Mouse (Mus musculus): ENCODE results near the gene Myo15. TPM values are rescaled to one million over a fixed set of nuclear protein-coding genes. Genes with fewer than 3 reads are reported as not detected.
"Not testable (repeated sequence)": the region's sequence is repeated elsewhere in the genome, so short reads cannot be mapped to it uniquely, and the experiment has no call there.

The Myo15 gene
- polyA plus RNA-seq, 1 experiment from 2014 or later, result 0.64 TPM

DNA sequence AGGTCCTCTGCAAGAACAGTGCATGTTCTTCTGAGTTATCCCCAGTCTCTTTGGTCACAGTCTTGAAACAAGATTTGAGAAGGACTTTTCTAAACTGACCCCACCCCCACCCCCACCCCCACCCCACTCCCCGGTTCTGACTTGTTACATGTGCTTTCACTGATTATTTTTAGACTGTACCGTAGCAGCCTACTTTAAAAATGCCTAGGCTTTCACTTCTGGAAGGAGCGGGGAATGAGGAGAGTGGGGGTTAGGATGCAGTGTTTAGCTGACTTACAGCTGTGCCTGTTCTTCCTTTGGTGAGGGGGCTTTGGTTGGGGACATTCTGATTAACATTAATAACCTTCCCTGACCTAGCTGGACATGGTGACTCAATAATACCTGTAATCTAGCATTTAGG lies 79.0 kb downstream of the Myo15 start:
- no peak for ATAC-seq (ENCODE audit: insufficient number of reproducible peaks, insufficient read depth, low FRiP score, low TSS enrichment, low read depth)
- H3K27me3 ChIP-seq, result no peaks in the 10 kb centered on the region
- no peak overlapping the region for H3K4me3 ChIP-seq (replicated peaks)
- peaks cover 90% of the 10 kb centered on the region for H3K36me3 ChIP-seq
- H3K9ac ChIP-seq (replicated peaks), result no peak overlapping the region
- H3K4me2 ChIP-seq, result no peak overlapping the region
- H3K9me3 ChIP-seq, result no peaks in the 10 kb centered on the region
- 88% methylated on average over 3 of the region's 3 CpGs for WGBS
- H3K4me1 ChIP-seq (replicated peaks), result peaks cover 13% of the 10 kb centered on the region; the same call in 1 of the 2 replicates
- no peak overlapping the region for H3K27ac ChIP-seq

DNA sequence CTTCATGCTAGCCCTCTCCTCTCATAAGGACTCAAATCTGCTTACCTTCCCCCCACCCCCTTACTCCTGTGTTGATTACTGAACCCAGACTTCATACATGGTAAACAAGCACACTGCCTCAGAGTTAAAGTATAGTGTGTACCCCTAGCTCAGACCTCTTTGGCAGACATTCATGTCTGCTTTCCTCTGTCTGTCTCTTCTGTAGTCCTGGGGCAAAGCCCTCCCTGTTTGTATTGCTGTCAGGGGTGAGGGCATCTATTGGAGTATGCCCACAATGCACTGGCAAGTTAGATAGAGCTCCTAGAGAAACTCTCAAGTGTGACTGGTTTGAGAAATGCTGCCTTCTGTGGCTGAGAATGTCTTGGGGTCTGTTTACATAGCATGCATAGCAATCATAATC lies 84.0 kb downstream of the Myo15 start:
- no peak overlapping the region for H3K4me3 ChIP-seq (replicated peaks)

DNA sequence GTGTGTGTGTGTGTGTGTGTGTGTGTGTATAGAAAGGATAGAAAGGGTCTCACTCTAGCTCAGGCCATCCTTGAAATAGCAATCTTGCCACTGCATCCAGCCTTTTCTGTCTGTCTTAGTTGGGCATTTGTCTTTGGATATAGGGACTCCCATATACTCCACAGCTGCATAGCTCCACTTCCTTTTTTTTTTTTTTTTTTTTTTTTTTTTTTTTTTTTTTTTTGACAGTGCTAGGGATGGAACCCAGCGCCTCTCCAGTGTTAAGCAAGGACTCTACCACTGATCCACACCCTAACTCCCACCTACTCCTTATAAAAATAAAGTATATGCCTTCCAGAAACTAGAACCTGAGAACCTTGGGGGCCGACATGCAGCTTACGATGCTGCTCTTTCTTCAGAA lies 88.5 kb downstream of the Myo15 start:
- Histone ChIP-seq H3K9ac (replicated peaks) (no peak overlapping the region), H3K4me1 (replicated peaks) (no peaks in the 10 kb centered on the region), H3K9me3 (no peaks in the 10 kb centered on the region), H3K4me3 (replicated peaks) (no peak overlapping the region), H3K36me3 (peaks cover 66% of the 10 kb centered on the region), H3K4me2 (no peak overlapping the region), H3K27ac (no peak overlapping the region), H3K27me3 (no peaks in the 10 kb centered on the region)
- no peak for ATAC-seq (ENCODE audit: insufficient number of reproducible peaks, insufficient read depth, low FRiP score, low TSS enrichment, low read depth)
- 94% methylated on average over 3 of the region's 3 CpGs for WGBS

More for the DNA sequence above, 84.0 kb downstream of the Myo15 start:
- Histone ChIP-seq H3K27me3 (no peaks in the 10 kb centered on the region), H3K4me2 (no peak overlapping the region), H3K9me3 (no peaks in the 10 kb centered on the region), H3K9ac (replicated peaks) (no peak overlapping the region), H3K4me1 (replicated peaks) (no peaks in the 10 kb centered on the region), H3K36me3 (peaks cover 98% of the 10 kb centered on the region), H3K27ac (no peak overlapping the region)
- no peak for ATAC-seq (ENCODE audit: insufficient number of reproducible peaks, insufficient read depth, low FRiP score, low TSS enrichment, low read depth)

DNA sequence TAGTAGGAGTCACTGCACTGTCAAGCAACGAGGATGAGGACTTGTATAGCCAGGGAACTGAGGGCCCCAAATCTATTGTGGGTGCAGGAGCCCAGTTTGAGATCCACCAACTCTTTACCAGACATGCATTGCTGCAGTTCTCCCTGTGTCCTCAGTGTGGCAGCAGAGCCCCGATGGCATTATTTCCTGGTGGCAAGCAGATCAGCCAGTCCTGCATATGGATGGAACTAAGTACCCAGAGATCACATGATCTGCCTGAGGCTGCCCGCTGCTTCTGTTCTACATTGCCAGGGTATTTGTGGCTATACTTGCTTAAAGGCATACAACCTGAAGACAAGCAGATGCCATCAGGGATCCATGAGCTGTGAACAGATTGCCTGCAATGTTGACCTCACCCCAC lies 90.2 kb downstream of the Myo15 start:
- WGBS, result 18% methylated on average over 3 of the region's 3 CpGs
- H3K27ac ChIP-seq, result no peak overlapping the region
- H3K4me2 ChIP-seq, result no peak overlapping the region
- peaks cover 49% of the 10 kb centered on the region for H3K36me3 ChIP-seq
- H3K9ac ChIP-seq (replicated peaks), result no peak overlapping the region
- no peaks in the 10 kb centered on the region for H3K9me3 ChIP-seq
- H3K27me3 ChIP-seq, result no peaks in the 10 kb centered on the region
- H3K4me1 ChIP-seq (replicated peaks), result no peaks in the 10 kb centered on the region
- H3K4me3 ChIP-seq (replicated peaks), result no peak overlapping the region
- no peak for ATAC-seq (ENCODE audit: insufficient number of reproducible peaks, insufficient read depth, low FRiP score, low TSS enrichment, low read depth)

DNA sequence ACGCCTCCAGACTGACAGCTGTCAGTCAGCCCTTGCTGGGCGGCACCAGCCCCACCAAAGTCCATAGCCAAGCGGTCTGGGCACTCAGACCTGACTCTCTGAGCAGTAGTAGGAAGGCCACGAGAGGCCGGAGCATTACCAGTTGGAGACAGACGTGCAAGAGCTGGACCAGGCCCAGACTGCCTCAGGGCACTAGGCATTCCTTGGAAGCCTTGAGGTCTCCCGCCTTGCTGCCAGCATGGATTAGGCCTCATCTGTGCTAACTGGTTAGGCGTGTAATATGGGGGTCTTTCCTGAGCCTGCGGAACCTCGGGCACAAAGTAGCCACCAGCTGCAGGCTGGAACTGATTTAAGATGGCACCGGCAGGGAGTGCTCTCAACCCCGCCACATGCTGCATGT lies 104.9 kb downstream of the Myo15 start:
- H3K27ac ChIP-seq; H3K4me3 ChIP-seq (replicated peaks); ATAC-seq (ENCODE audit: insufficient number of reproducible peaks, insufficient read depth, low FRiP score, low TSS enrichment, low read depth); H3K4me2 ChIP-seq; H3K9ac ChIP-seq (replicated peaks); H3K27me3 ChIP-seq; H3K9me3 ChIP-seq; H3K36me3 ChIP-seq; H3K4me1 ChIP-seq (replicated peaks): not testable (repeated sequence)
- WGBS, result 78% methylated on average over 11 of the region's 12 CpGs

Other genes with a start within 250 kb of the Myo15 start
- 54.1 and 61.2 TPM in 2 replicates for gene Srebf1, start 246.8 kb upstream of the Myo15 start, polyA plus RNA-seq (2016; fragmentation: Nextera tagmentation; extraction: Ambion mirVana)
- gene Tom1l2, start 116.4 kb upstream of the Myo15 start, polyA plus RNA-seq (2016; fragmentation: Nextera tagmentation; extraction: Ambion mirVana), result 21.6 and 24.3 TPM in 2 replicates
- 2.1 and 2.9 TPM in 2 replicates for gene Drc3, start 116.0 kb upstream of the Myo15 start, polyA plus RNA-seq (2016; fragmentation: Nextera tagmentation; extraction: Ambion mirVana)
- gene Gid4, start 52.2 kb upstream of the Myo15 start, polyA plus RNA-seq (2016; fragmentation: Nextera tagmentation; extraction: Ambion mirVana), result 28.0 and 29.3 TPM in 2 replicates
- gene Atpaf2, start 50.9 kb upstream of the Myo15 start, polyA plus RNA-seq (2016; fragmentation: Nextera tagmentation; extraction: Ambion mirVana), result 52.6 and 55.9 TPM in 2 replicates
- 117 and 124 TPM in 2 replicates for gene Drg2, start 14.7 kb upstream of the Myo15 start, polyA plus RNA-seq (2016; fragmentation: Nextera tagmentation; extraction: Ambion mirVana)
- gene Alkbh5, start 67.0 kb downstream of the Myo15 start, polyA plus RNA-seq (2016; fragmentation: Nextera tagmentation; extraction: Ambion mirVana), result 31.8 and 40.2 TPM in 2 replicates
- 114 and 117 TPM in 2 replicates for gene Llgl1, start 230.4 kb downstream of the Myo15 start, polyA plus RNA-seq (2016; fragmentation: Nextera tagmentation; extraction: Ambion mirVana)